Mouse (Mus musculus): ENCODE results near the gene Gm19684.
"Not testable (repeated sequence)": the region's sequence is repeated elsewhere in the genome, so short reads cannot be mapped to it uniquely, and the experiment has no call there.

The Gm19684 gene

GRCm38 (mm10) chr17:36131516-36132265 lies 10.2 kb downstream of the Gm19684 start:
- no peak for DNase-seq

GRCm38 (mm10) chr17:36135421-36136231 lies 14.1 kb downstream of the Gm19684 start:
- DNase-seq, result not testable (repeated sequence)

GRCm38 (mm10) chr17:36136299-36136848 lies 14.9 kb downstream of the Gm19684 start:
- not testable (repeated sequence) for DNase-seq

- DNase-seq, result no peak
Measured at GRCm38 (mm10) chr17:36145111-36145860, 23.8 kb downstream of the Gm19684 start.

- not testable (repeated sequence) for DNase-seq
Measured at GRCm38 (mm10) chr17:36145861-36146156, 24.3 kb downstream of the Gm19684 start.

GRCm38 (mm10) chr17:36146937-36147336 lies 25.5 kb downstream of the Gm19684 start:
- DNase-seq, result not testable (repeated sequence)

- DNase-seq, result not testable (repeated sequence)
Measured at GRCm38 (mm10) chr17:36148468-36148867, 27.0 kb downstream of the Gm19684 start.

- DNase-seq, result not testable (repeated sequence)
Measured at GRCm38 (mm10) chr17:36151200-36151599, 29.7 kb downstream of the Gm19684 start.

- no peak for DNase-seq
Measured at GRCm38 (mm10) chr17:36154271-36155149, 33.0 kb downstream of the Gm19684 start.

GRCm38 (mm10) chr17:36157782-36158181 lies 36.3 kb downstream of the Gm19684 start:
- DNase-seq, result not testable (repeated sequence)

- DNase-seq, result not testable (repeated sequence)
Measured at GRCm38 (mm10) chr17:36158264-36158663, 36.8 kb downstream of the Gm19684 start.

- no peak for DNase-seq
Measured at GRCm38 (mm10) chr17:36161129-36162051, 39.9 kb downstream of the Gm19684 start.

GRCm38 (mm10) chr17:36166901-36167300 lies 45.4 kb downstream of the Gm19684 start:
- not testable (repeated sequence) for DNase-seq

- DNase-seq, result no peak
Measured at GRCm38 (mm10) chr17:36167306-36168038, 46.0 kb downstream of the Gm19684 start.

GRCm38 (mm10) chr17:36168039-36168652 lies 46.7 kb downstream of the Gm19684 start, which contains the start of gene Gm8909:
Gene Gm8909, minus strand, starts transcription at chr17:36168537.
- no peak for DNase-seq

GRCm38 (mm10) chr17:36169094-36169493 lies 47.6 kb downstream of the Gm19684 start:
- DNase-seq, result not testable (repeated sequence)

- DNase-seq, result no peak
Measured at GRCm38 (mm10) chr17:36169753-36170152, 48.3 kb downstream of the Gm19684 start.

- DNase-seq, result no peak
Measured at GRCm38 (mm10) chr17:36170287-36170814, 48.9 kb downstream of the Gm19684 start.

GRCm38 (mm10) chr17:36176132-36176531 lies 54.7 kb downstream of the Gm19684 start:
- DNase-seq, result not testable (repeated sequence)

Data from right cerebral cortex, postnatal 4 days (tissue).